Mouse (Mus musculus): ENCODE results near the gene Ccdc154. TPM values are rescaled to one million over a fixed set of nuclear protein-coding genes. Genes with fewer than 3 reads are reported as not detected.

Gene Ccdc154
- polyA plus RNA-seq, 1 experiment from 2014 or later, result not detected

DNA sequence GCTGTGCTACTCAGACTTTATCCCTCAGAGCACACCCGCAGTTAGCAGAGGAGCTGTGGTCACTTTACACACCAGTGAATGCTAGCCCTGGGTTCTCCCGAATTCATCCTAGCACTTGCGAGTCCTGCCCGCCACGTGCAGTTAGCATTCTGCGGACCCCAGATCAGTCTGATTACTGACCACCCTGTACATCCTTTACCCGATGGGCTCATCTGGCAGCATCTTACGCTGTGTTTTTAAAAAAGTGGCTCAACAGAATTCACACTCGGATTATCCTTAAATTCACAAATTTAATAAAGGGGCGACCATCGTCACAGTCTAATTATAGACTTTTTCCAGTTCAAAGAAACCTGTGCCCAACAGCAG is 25.5 kb downstream of the Ccdc154 start:
- Histone ChIP-seq H3K9me3 (replicated peaks) (no peaks in the 10 kb centered on the region), H3K4me2 (peak overlapping the region; percentile 95), H3K4me1 (peaks cover 41% of the 10 kb centered on the region), H3K27me3 (no peaks in the 10 kb centered on the region), H3K4me3 (peak overlapping the region; percentile 99), H3K36me3 (ENCODE audit: poor library complexity, severe bottlenecking) (peaks cover 11% of the 10 kb centered on the region; the same call in 1 of the 2 replicates), H3K9ac (peak overlapping the region; percentile 91), H3K27ac (no peak overlapping the region)
- ATAC-seq, result no peak; the same call in 1 of the 2 replicates
- WGBS, result 6% methylated on average over 11 of the region's 11 CpGs

DNA sequence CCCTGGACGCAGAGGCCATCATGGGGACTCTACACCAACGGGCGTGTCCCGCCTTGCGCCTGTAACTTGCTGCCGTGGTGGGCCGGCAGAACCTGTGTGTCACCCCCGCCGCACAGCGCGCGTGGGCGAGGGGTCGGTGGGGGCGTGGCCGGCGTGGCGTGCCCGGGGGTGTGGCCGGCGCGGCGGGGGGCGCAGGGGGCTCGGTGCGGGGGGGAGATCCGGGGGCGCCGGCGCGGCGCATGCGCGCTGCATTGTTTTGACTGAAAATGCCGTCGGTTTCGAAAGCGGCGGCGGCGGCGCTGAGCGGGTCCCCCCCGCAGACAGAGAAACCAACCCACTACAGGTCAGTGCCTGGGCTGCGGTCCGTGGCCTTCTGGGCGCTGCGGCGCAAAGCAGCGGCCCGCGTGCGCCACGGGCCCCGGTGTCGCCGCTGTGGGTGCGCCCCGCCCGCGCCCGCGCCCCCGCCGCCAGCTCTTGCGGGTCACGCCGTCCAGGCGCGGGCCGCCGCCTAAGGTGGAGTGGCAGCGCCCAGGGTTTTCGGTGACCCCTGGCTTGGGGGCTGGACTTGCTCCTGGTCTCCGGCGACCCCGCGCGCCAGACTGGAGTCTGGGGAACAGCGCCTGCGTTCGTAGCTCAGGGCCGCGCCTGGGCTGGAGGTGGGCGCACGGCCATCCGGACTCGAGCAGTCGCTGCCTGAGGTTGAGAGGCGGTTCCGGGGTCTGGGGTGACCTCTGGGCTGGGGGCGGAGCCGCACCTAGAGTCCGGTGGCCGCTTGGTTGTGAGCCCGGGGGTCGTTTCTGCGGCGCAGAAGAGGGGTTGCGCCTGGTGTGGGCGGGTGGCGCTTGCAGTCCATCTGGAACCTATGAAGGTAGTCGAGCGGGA is 26.1 kb downstream of the Ccdc154 start, which contains the start of gene Unkl:
Gene Unkl, plus strand, starts transcription at position 248 of the 882 bp plus-strand sequence.
- H3K4me2 ChIP-seq, result peak within 1 kb of the TSS; percentile 95
- peak within 1 kb of the TSS; percentile 40; the same call in 1 of the 2 replicates for H3K27ac ChIP-seq
- peak; percentile 28 for ATAC-seq
- H3K4me1 ChIP-seq, result peaks cover 38% of the 10 kb centered on the region
- peaks cover 12% of the 10 kb centered on the region for H3K36me3 ChIP-seq (ENCODE audit: poor library complexity, severe bottlenecking)
- peak within 1 kb of the TSS; percentile 91 for H3K9ac ChIP-seq
- H3K27me3 ChIP-seq, result no peaks in the 10 kb centered on the region
- H3K4me3 ChIP-seq, result peak within 1 kb of the TSS; percentile 99
- WGBS, result under 1% methylated on average over 81 of the region's 104 CpGs
- no peaks in the 10 kb centered on the region for H3K9me3 ChIP-seq (replicated peaks)

DNA sequence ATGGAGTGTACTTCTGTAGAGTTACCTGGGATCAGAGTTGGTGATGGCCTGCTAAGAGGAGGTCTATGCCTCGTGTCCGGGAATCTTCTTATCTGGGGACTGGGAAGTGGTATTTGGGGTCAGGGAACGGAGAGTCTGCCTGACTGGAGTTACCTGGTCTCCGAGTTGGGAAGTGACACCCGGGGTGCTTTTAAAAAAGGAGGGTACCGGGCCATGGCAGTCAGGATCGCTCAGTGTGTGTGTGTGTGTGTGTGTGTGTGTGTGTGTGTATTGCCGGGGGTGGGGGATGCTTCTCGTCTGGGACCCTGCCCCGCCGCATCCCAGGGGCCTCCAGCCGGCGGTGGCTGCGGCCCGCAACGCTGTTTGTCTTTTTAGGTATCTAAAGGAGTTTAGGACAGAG is 26.8 kb downstream of the Ccdc154 start:
- ATAC-seq, result no peak; the same call in 1 of the 2 replicates
- Histone ChIP-seq H3K36me3 (ENCODE audit: poor library complexity, severe bottlenecking) (peaks cover 19% of the 10 kb centered on the region), H3K27ac (no peak overlapping the region), H3K9me3 (replicated peaks) (no peaks in the 10 kb centered on the region), H3K27me3 (no peaks in the 10 kb centered on the region), H3K4me2 (peak overlapping the region; percentile 95), H3K4me3 (peak overlapping the region; percentile 99), H3K9ac (peak overlapping the region; percentile 91), H3K4me1 (peaks cover 32% of the 10 kb centered on the region)
- WGBS, result 1% methylated on average over 16 of the region's 16 CpGs

DNA sequence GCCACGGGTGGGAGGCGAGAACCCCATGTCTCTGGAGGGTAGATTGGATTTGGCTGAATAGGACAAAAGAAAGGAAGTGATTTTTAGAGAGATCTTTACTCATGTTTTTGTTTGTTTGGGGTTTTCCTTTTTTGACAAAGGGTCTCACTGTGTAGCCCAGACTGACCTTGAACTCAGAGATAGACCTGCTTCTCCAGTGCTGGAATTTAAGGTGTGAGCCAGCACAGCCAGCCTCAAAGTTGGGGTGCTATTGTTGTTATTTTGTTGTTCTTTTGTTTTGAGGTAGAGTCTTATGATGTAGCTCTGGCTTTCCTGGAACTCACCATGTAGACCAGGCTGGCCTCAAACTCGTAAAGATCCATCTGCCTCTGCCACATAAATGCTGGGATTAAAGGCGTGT is 40.1 kb downstream of the Ccdc154 start:
- no peak overlapping the region for H3K9ac ChIP-seq
- H3K9me3 ChIP-seq (replicated peaks), result no peaks in the 10 kb centered on the region
- H3K4me1 ChIP-seq, result no peaks in the 10 kb centered on the region
- H3K36me3 ChIP-seq (ENCODE audit: poor library complexity, severe bottlenecking), result peaks cover 78% of the 10 kb centered on the region
- H3K4me2 ChIP-seq, result no peak overlapping the region
- ATAC-seq, result no peak
- no peak overlapping the region for H3K4me3 ChIP-seq
- no peak overlapping the region for H3K27ac ChIP-seq
- H3K27me3 ChIP-seq, result no peaks in the 10 kb centered on the region
- WGBS, result 91% methylated on average over 4 of the region's 4 CpGs

DNA sequence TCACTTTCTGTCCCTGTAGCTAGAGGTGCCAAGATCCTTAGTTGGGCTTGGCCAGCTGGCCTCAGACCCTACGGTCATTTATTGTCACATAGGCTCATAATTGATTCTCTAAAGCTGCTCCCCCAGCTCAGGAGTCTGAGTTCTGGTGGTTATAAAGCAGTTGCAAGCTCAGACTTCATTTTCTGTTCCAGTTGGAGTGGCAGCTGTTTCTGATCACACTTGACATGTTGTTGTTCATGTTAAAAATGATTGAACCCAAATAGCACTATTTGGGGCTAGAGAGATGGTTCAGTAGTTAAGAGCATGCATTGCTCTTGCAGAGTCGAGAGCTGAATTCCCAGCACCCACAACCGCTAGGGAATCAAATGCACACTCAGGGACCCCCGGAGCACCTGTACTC is 47.7 kb downstream of the Ccdc154 start:
- no peak overlapping the region for H3K27ac ChIP-seq
- H3K27me3 ChIP-seq, result no peaks in the 10 kb centered on the region
- 96% methylated on average over 4 of the region's 4 CpGs for WGBS
- no peak overlapping the region for H3K4me2 ChIP-seq
- H3K9me3 ChIP-seq (replicated peaks), result no peaks in the 10 kb centered on the region
- no peak overlapping the region for H3K4me3 ChIP-seq
- peaks cover 92% of the 10 kb centered on the region for H3K36me3 ChIP-seq (ENCODE audit: poor library complexity, severe bottlenecking)
- H3K9ac ChIP-seq, result no peak overlapping the region
- no peaks in the 10 kb centered on the region for H3K4me1 ChIP-seq
- no peak for ATAC-seq

DNA sequence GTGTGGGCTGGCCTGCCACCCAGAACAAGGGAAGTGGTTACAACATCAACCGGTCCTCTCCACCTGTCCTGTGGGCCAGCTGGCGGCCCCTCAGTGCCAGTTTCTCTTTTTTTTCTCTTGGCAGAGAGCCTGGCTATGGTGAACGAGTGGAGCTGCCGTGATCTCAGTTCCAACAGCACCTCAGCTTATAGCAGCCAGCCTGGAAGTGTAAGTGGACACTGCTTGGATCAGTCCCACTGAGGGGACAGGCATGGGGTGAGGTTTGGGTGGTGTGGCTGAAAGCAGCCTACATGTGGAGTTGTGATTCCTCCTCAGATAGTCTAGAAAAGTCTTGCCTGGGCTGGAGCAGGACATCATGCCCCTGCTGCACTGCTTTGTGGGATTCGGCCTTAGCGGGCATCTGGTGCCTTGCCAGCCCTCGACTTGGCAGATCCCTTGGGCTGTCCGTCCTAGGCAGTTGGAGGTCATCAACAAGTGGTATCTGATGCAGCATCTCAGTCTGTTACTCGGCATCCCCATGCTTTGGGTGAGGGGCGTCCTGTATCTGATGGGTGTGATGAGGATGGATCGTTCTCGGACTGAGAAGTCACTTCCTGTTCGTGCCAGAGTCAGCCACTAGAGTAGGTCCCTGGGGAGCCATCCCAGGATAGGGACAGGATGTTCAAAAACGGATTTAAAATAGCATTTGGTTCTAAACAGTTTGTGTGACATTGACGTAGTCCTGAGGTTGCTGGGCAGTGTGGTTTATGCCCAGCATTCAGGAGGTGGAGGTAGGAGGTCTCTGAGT is 48.6 kb downstream of the Ccdc154 start:
- Histone ChIP-seq H3K36me3 (ENCODE audit: poor library complexity, severe bottlenecking) (peaks cover 91% of the 10 kb centered on the region), H3K27ac (no peak overlapping the region), H3K4me2 (no peak overlapping the region), H3K27me3 (no peaks in the 10 kb centered on the region), H3K4me3 (no peak overlapping the region), H3K9me3 (replicated peaks) (no peaks in the 10 kb centered on the region), H3K9ac (no peak overlapping the region), H3K4me1 (no peaks in the 10 kb centered on the region)
- 86% methylated on average over 15 of the region's 15 CpGs for WGBS
- ATAC-seq, result no peak

DNA sequence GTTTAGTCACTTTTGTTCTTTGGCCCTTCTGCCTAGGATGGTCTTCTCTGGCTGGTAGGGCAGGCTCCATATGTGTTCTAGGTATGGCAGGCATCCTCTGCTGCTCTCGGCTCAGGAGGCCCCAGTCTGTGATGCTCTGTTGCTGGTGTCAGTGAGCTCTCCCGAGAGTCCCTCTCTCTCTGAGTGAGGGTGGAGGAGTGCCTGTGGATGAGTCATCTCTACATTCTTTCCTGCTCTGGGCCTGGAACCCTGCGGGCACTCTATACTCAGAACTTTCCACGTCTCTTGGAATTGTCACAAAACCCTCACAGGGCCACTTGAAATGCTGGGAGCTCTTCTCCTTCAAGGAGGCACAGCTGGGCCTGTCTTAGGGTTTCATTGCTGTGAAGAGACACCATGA is 49.4 kb downstream of the Ccdc154 start:
- Histone ChIP-seq H3K27me3 (no peaks in the 10 kb centered on the region), H3K9me3 (replicated peaks) (no peaks in the 10 kb centered on the region), H3K9ac (no peak overlapping the region), H3K4me1 (no peaks in the 10 kb centered on the region), H3K36me3 (ENCODE audit: poor library complexity, severe bottlenecking) (peaks cover 88% of the 10 kb centered on the region), H3K4me2 (no peak overlapping the region), H3K4me3 (no peak overlapping the region), H3K27ac (no peak overlapping the region)
- WGBS, result 89% methylated on average over 4 of the region's 4 CpGs
- no peak for ATAC-seq

DNA sequence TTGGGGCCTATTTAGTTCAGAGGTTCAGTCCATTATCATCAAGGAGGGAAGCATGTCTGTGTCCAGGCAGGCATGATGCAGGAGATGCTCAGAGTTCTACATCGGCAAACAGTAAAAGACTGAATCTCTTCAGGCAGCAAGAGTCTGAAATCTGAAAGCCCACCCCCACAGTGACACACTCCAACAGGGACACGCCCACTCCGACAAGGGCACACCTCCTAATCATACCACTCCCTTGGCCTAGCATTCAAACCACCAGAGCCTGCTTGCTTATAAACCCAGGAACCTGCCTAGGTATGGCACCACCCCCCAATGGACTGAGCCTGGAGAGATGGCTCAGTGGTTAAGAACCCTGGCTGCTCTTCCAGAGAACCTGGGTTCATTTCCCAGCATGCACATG is 53.2 kb downstream of the Ccdc154 start:
- Histone ChIP-seq H3K9ac (no peak overlapping the region), H3K27ac (no peak overlapping the region), H3K4me1 (no peaks in the 10 kb centered on the region), H3K4me2 (no peak overlapping the region), H3K27me3 (no peaks in the 10 kb centered on the region), H3K9me3 (replicated peaks) (no peaks in the 10 kb centered on the region), H3K4me3 (no peak overlapping the region), H3K36me3 (ENCODE audit: poor library complexity, severe bottlenecking) (peaks cover 71% of the 10 kb centered on the region)
- 82% methylated on average over 3 of the region's 3 CpGs for WGBS
- no peak for ATAC-seq

DNA sequence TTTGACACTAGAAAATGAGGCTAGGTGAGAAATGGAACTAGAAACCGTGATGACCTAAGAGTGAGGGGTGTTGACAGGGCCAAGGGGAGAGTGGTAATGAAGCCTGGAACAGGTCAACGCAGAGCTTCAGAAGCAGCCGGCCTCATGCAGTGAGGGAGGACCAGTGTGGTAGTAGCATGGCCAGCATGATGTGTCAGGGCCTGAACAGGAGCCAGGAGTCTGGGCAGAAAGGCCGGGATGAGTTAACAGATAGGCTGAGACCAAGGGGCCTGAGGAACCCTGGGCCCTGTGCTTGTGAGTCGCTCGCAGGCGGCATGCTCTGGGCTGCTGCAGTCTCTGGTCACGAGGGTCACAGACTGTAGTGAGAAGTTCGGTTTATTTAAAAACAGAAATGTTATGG is 56.7 kb downstream of the Ccdc154 start:
- WGBS, result 92% methylated on average over 9 of the region's 9 CpGs
- Histone ChIP-seq H3K4me3 (no peak overlapping the region), H3K4me2 (no peak overlapping the region), H3K27me3 (no peaks in the 10 kb centered on the region), H3K9me3 (replicated peaks) (no peaks in the 10 kb centered on the region), H3K36me3 (ENCODE audit: poor library complexity, severe bottlenecking) (peaks cover 40% of the 10 kb centered on the region), H3K27ac (no peak overlapping the region), H3K9ac (no peak overlapping the region), H3K4me1 (peaks cover 14% of the 10 kb centered on the region)
- ATAC-seq, result no peak

DNA sequence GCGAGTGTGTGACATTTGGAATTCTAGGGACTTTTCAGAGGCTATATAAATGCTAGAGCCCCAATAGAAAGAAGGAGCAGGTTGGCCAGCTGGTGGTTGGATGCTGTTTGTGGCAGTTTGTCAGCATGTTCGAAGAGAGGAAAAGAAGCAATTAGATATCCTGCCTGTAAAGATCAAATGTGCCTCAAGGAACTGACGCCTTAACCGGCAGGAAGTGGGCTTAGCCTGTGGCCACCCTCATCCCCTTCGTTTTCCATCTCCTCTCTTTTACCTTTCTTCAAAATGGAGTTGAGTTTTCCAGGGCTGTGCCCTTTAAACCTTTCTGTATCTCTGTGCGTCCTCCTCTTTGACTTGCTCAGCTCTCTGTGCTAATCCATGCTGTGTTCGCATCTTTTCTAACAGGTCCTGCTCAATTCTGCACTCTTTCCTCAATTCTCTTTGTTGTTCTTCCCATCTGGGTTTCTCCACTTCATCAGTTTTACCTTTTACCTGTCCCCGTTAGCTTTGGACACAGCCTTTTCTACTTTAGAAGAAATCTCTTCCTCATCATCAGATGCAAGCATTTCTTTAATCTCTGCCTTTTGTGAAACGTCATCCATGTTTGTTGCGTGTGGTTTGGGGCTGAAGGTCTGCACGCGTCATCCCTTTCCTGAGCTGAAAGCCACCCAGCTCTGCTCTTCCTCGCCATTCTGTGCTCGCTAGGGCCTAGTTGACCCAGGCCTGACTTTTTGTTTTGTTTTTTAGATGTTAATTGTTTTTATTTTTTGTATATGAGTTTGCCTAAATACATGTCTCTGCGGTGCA is 57.4 kb downstream of the Ccdc154 start:
- 95% methylated on average over 15 of the region's 15 CpGs for WGBS
- no peaks in the 10 kb centered on the region for H3K9me3 ChIP-seq (replicated peaks)
- H3K9ac ChIP-seq, result no peak overlapping the region
- H3K27me3 ChIP-seq, result no peaks in the 10 kb centered on the region
- no peak overlapping the region for H3K4me3 ChIP-seq
- H3K27ac ChIP-seq, result no peak overlapping the region
- H3K4me2 ChIP-seq, result no peak overlapping the region
- ATAC-seq, result no peak
- peaks cover 14% of the 10 kb centered on the region for H3K4me1 ChIP-seq
- peaks cover 33% of the 10 kb centered on the region for H3K36me3 ChIP-seq (ENCODE audit: poor library complexity, severe bottlenecking)

DNA sequence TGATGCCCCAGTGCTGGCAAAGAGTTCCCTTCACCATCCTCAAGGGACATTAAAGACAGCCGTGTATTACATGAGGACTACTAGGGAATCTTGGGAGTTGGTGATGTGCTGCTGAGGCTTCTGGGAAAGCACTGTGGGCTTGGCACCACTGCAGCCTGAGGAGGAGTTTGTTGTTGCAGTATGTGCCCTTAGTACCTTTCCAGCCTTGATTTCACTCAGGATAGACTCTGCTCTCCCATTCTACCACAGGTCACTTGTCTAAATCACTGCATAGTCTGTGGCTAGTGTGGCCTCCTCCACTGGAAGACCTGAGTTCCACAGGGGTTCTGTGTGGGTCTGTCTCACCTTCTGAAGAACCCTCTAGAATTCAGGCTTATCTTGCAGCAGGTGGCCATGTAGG is 58.5 kb downstream of the Ccdc154 start:
- H3K27ac ChIP-seq, result no peak overlapping the region
- H3K4me1 ChIP-seq, result peaks cover 14% of the 10 kb centered on the region
- no peaks in the 10 kb centered on the region for H3K9me3 ChIP-seq (replicated peaks)
- 74% methylated on average over 1 of the region's 1 CpGs for WGBS
- H3K4me3 ChIP-seq, result no peak overlapping the region
- H3K9ac ChIP-seq, result no peak overlapping the region
- no peak for ATAC-seq
- H3K36me3 ChIP-seq (ENCODE audit: poor library complexity, severe bottlenecking), result peaks cover 27% of the 10 kb centered on the region
- H3K27me3 ChIP-seq, result no peaks in the 10 kb centered on the region
- H3K4me2 ChIP-seq, result no peak overlapping the region
